Mouse (Mus musculus) naive thymus-derived CD4-positive, alpha-beta T cell, adult 2 months (primary cell): ENCODE results near the gene Agrp.
A peak's percentile ranks its signal among the peaks of the same experiment; 100 is the strongest.

Source experiments
- DNase-seq: peaks from one replicate; pipeline ENCODE4 v3.0.0-alpha.2; 2011; ENCODE audit warnings: low read depth

Agrp gene

DNA sequence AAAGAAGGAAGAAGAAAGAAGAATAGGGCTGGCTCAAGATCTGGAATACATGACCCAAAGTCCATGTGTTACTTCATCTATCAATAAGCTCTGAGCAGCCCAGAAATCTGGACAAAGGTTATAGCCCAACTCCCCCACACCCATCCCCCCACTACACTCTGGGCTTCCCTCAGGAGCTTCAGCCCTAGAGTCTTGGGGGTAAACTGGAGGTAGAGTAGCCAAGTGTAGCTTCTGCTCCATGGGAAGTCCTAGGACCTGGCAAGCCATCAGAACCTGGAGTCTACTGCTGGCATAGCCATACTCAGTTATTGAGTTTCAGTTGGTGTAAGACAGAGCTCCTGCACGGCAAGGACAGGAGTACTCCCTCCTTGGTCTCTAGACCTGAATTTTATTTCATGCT is 87.7 kb downstream of the Agrp start:
- no peak for DNase-seq

DNA sequence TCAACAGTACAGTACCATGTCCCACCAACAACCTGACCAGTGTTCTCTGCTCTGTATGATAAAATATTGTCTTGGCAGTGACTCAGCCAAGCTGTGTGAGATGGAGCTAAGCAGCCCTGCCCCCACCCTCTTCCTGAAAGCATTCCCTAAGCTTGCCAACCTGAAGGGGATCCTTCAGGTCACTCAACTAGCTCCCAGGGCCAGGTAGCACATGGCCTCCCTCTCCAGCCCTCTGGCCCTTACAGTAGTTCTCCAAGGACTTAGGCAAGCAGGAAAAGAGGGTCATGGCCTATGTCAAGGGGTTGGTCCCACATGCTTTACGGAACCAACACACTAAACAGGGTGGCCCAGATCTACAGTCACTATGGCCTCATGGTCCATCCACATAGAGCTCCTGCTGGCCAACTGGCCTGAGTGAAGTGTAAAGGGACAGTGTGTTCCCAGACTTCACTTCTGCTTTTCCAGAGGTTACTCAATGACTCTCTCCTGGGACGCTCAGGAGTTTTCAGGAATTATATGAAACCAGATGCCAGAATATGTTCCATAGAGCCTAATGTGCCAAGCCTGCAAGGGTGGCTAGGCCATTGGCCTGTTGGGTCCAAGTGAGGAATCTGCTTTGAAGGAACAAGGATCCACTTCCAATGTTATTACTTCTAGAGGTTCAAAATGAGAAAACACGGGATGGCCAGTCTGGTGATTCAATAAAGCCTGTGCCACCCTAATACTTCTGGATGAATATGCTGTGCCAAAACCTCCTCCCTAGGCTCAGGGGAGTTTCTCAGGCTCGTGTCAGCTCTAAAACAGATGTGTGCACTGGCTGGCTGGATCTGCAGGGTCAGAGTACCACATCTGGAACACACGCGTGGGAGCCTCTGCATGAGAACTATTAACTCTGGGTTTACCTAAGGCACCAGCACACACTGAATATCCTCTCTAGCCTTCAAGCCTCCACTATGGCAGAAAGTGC is 90.5 kb downstream of the Agrp start:
- no peak for DNase-seq

DNA sequence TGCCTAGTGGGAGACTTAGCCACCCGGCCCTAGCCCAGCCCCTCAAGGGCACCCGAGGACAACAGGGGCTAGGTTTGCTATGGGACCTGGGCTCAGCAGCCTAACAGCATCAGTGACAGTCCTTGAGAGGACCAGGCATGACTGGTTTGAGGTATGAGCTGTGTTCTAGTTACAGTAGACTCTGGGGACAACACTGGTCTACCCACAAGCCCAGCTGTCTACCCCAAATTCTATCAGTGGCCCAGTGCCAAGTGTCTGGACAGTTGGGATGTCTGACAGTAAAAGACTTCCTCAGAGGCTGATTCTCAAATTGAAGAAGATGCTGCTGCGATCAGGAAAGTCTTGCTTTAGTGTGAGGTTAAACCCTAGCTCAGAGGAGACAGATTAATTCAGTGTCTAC is 91.9 kb downstream of the Agrp start:
- no peak for DNase-seq

DNA sequence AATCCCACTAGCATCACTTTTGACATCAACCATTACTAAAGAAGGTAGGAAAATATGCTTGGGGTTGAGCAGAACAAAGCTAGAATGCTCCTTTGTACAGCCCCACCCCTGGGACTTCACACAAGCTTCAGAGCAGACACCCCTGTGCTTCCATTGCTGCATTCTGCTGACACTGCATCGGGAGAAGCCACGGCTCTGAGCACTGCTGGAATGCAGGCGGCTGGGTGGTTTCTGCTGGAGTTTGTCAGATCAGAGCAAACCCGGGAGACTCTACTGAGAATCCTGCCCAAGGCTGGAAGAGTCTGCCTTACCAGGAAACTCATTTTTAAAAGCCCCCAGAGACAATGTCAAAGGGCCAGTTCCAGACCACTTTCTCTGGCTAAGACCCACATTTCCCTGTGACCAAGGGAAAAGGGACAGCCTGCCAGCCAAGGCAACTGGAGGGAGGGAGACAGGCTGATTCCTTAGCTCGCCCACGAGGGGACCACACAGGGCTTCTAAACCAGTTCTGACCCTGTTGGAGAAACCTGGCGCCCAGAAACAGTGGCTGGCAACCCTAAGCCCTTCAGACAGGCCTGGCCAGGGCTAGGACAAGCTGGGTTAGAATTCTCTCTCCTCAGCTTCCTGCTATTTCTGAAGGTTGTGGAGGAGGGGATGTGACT is 92.5 kb downstream of the Agrp start:
- no peak for DNase-seq

DNA sequence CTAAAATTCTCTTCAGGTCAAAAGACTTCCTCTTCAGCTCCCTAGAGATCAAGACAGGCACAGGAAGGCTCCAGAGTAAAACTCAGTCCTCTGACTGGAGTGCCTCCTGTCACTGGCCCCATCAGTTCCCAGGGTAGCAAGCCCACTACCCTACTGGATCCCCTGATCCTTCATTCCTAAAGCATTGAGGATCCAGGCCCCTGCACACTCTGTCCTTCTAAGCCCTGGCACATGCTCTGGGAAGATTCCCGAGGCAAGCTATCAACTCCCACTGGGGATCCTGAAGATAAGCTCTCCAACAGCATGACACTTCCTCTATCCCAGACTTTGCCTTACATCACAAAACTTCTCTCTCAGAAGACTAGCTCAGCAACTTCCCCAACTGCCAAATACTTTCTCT is 93.5 kb downstream of the Agrp start:
- no peak for DNase-seq

DNA sequence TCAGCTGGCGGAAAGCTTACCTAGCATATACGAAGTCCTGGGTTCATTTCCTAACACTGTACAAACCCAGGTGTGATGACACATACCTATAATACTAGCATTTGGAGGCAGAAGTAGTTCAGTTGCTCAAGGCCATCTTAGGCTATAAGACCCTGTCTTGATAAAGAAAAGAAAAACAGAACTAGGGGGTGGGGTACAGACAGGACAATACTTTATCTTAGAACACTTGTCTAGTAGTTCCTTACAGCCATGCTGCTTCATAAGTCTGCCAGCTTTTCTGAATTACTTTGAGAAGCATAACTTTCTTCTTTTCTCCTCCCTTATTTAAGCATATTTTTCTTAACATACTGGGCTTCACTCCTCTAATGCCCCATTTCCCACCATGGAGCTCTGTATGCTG is 94.4 kb downstream of the Agrp start:
- DNase-seq: no peak

DNA sequence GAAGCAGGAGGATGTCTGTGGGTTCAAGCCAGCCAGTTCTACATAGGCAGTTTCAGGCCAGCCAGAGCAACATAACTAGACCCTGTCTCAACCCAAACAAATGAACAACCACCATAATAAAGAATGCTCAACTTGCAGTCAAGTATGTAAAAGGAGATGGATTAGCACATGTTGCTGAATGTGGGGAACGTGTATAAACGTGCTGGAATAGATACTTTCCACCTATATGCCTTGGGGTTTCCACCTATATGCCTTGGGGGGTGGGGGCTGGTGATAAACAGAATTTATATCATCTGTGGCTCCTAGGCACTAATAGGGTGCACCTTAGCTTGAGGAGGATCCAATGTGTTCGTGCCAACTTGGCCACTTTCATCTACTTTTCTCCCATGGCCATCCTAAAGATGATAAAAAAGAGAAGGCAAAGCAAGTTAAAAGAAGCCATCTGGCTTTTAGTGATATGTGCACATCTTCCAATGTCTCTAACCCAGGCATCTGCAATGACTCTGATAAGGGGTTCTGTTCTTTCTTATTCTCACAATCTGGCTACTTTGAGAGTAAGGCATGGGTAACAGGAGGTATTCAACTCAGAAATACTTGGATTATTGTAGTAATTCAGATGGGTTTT is 95.0 kb downstream of the Agrp start:
- no peak for DNase-seq

DNA sequence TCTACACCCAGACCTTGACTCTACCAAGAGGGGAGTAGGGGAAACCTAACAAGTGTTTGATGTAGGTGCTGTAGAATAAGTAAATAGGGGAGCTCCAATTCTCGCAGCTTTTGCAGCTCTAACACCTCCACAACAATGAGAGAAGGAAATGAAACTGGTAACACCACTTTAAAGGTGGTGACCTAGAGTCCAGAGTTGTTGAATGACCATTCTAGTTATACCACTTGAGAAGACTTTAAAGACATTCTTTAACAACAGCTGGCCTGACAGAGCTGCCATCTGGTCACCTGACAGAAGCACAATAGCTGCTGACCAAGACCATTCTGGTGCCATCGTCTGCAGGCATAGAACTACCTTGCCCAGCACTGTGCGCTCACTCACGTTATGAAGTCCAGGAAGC is 98.3 kb downstream of the Agrp start:
- DNase-seq: no peak

DNA sequence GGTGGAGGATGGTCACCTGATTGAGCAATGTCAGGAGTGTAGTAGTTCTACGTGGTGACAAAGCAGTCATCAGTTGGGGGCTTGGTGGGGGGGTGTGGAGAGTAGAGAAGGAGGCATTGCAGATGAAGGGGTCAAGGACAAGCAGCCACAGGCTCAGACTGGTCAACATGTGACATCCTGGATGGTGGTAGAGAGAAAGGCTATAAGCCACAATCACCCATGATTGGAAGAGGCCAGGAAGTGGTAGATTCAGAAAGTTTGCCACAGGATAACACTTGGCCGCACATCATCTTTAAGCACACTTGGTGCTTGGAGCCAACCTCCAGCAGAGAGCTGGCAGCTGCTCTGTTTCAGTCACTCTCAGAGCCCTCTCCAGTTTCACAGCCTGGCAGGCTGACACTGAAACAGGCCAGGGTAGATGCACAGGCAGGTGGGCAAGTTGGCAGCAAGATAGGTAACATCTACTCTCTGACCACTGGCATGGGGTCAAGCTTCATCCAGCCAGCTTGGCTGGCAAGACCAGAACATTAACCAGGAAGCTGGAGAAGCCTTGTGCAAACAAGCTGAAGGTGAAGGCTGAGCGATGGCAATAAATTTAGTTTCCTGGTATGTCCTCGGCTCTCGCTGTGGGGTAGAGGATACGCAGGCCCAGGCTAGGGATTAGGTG is 100.0 kb downstream of the Agrp start:
- no peak for DNase-seq

DNA sequence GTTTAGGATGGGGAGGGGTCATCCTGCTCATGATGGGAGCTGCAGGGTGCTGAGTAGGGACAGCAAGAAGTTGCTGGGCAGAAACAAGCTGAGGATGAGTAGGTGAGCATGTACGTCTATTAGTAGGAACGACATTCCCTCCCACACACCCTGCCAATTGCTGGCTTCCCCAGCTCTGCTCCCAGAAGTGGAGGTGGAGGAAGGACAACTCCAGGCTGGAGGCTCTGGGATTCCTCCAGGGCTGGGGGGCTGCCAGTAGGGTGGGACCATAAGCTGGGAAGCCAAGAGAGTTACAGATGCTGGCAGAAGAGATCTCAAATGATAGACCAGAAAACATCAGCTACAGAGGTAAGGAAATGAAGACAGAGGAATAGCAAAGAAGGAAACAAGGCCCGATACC is 100.6 kb downstream of the Agrp start:
- no peak for DNase-seq

DNA sequence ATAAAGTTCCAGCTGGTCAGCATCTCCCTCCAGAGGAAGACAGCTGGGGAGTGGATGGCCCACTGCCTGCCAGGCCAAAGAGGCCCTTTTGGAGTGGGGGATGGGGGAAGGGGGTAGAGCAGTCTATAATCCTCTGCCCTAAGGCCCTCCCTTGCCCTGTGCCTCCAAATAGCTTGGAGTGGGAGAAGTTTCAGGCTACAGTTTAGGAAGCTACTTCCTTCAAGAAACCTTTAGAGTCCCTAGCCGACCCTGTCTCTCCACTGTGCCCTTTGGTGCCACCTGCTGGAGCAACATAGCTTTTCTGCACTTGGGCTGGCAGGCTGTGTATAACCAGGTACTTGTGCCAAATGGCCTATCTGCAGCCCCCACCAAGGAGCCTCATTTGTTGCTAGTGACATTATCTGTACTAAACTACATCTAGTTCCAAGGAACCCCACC is 103.3 kb downstream of the Agrp start:
- DNase-seq: peak; percentile 68

DNA sequence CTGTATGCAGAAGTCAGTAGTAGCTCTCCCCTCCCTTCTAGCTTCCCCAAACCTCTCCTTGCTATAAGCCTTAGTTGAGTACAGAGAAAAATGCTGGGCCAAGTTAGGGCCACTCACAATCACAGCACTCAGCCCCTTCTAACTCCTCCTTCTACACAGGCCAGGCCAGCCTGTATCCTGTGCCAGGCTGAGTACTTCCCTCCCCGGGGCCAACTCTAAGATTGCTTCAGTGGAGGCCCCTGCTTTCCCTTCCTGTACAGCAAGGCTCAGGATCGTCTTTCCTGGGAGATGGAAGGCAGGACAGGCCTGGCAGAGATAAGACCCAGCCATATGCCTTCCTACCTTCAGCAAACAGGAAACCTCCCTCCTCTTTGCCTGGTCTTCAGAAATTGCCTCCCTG is 103.8 kb downstream of the Agrp start:
- no peak for DNase-seq

DNA sequence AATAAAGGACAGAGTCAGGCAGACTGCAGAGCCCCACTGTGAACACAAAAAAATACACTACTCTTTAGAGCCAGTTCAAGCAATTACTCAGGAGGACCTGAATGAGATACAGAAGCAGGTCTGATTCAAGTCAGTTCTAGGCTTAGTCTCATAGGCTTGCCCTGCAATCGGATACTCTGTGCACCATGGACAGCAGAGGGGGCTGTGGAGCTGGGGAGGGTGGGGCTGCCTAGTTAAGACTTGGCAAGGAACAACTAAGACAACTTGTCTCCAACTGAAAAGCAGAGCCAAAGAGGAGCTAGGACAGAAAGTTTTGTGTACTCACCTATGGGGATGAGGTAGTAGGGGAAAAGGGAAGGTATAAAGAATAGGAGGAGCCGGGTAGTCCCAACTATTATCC is 105.4 kb downstream of the Agrp start:
- peak; percentile 56 for DNase-seq

DNA sequence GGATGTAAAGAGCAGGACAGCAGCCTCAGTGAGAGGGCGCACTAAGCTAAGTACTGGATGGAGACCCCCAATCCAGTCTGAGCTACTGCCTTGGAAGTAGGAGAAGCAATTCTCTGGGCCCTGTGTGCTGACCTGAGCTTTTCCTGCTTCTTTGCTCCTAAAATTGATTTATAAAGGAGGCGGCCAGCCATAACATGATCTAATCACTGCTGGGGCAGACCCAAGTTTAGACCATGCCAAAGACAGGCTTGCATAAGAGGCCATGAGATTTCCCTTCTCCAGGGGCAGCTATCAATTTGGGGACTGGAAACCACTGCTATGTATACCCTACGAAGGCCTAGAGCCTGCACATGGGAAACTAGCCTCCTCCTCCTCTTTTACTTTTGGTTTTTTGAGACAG is 107.9 kb downstream of the Agrp start:
- DNase-seq: no peak

DNA sequence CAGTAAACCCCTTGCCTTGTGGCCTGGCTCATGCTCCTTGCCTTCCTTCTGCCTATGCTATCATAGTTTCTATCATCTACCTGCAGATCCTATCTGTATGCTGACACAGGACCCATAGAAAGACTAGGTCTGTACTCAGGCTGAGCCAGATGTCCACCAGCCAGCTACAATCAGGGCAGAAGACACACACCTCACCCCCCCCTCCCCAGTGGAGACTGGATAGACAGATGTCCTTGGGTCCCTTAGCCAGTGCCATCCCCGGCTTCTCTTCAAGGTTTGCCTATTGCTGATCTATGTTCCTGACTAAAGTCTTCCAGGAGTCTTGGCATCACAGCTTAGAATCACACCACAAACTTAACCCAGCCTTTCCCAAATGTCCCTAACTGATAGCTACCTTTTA is 109.0 kb downstream of the Agrp start:
- no peak for DNase-seq

DNA sequence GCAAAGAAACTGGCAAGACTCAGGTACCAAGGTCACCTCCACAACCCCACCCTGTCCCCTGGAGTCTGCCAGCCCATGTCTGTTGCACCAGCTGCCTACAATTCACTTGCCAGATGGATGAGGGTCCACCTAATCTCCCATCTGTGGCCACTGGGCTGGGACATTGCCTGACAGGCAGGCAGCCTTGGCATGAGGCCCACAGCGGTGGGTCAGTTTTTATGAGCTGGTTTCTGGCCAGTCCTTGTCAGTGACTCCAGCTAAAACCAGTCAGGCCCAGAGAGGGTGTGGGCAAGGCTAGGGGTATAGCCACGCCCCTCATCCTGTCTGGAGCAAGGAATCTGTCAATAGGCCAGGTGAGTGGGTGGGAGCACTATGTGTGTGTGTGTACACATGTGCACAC is 110.1 kb downstream of the Agrp start:
- no peak for DNase-seq

DNA sequence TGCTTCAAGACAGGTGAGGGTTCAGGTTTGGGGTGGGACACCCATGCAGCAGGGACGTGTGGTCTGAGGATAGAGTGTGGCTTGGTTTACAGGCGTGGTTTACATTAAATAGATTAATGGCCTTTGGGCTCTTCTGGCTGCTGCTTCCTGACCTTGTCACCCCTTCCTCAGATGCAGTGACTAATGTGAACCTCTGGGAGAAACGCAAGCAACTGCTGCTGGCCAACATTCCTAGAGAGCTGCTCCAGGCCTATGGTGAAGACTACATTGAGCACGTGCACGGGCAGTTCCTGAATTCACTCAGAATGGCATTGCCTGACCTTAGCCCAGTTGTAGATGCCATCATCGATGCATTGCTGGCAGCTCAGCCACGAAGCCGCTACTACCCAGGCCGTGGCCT is 114.3 kb downstream of the Agrp start:
- DNase-seq: no peak

DNA sequence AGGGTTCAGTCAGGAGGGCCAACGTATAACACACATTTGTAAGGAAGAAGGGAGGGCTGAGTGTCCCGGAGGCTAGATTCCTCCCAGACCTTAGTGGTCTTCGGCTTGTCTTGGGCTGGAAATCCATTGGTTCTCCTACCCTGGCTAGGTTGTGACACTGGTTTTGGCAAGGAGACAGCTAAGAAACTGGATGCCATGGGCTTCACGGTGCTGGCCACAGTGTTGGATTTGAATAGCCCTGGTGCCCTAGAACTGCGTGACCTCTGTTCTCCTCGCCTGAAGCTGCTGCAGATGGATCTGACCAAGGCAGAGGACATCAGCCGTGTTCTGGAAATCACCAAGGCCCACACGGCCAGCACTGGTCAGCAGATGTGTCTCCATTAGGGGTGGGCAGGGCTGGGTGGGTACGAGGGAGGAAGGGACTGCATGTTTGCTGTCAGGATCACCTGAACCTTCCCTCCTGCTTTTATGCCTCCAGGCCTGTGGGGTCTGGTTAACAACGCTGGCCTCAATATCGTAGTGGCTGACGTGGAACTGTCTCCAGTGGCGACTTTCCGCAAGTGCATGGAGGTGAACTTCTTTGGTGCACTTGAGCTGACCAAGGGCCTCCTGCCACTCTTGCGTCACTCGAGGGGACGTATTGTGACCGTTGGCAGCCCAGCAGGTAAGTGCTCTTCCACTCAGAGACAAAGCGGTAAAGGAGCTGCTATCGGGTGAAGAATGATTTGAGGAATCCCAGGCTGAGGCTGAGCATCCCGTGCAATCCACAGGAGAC is 115.0 kb downstream of the Agrp start:
- no peak for DNase-seq

DNA sequence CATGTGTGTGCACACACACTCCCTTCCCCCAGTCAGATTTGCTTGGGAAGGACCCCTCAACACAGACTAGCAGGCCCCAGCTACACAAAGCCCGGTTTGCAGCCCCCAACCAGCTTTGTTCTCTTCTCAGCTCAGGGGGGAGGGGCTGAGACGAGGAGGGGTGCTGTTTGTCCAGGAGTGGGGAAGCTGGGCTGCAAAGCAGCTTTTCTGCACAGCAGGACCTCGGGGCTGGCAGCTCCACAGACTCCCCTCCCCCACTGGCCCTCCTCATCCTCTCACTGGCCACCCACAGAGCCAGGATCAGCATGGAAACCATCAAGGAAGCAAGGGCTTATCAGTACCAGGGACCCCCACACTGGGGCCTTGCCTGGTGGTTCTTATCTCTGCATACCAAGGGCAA is 116.1 kb downstream of the Agrp start:
- DNase-seq: no peak

DNA sequence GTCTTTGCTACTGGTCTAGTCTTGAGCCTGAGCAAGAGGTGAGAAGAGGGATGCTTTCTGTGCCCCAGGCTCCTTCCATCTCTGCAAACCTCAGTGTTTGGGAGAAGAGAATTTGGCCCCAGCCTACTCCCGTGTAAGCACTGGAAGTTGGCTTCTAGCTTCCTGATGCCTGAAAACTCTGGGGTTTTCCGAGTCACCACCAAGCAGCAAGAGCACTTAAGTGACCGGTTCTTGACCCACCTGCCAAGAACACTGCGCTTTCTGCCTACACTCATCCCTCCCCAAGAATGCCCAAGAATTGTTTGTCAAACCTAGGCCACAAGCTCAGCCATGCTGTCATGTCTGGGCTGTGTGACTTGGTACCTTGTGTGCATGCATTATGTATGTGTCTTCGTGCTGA is 116.7 kb downstream of the Agrp start:
- DNase-seq: no peak

DNA sequence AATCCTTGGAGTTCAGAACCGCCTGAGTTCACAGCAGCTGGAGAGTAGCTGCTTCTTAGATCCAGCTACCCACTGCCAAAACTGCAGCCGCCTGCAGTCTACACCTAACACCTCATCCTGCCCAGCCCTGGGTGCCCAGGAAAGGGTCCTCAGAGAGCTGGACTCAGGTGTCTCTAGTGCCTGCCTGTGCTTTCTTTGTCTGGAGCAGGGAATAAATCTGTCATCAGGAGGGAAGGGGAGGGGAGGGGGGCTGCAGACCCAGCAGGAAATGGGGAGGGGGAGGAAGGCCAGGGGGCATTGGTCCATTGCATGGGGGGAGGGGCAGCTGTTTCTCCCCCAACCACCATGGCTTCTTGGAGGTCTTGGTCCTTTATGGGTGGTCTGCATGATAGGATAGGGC is 117.6 kb downstream of the Agrp start:
- DNase-seq: no peak
